Mouse (Mus musculus): ENCODE results near the gene Magi1. TPM values are rescaled to one million over a fixed set of nuclear protein-coding genes. Genes with fewer than 3 reads are reported as not detected.

The Magi1 gene
- polyA plus RNA-seq, 1 experiment = 3.4 TPM

- Histone ChIP-seq H3K36me3 (ENCODE audit: control insufficient read depth, insufficient read depth) (no peaks in the 10 kb centered on the region), H3K79me2 (ENCODE audit: control insufficient read depth, insufficient read depth) (no peaks in the 10 kb centered on the region), H3ac (ENCODE audit: control insufficient read depth, insufficient read length) (no peak overlapping the region), H3K27me3 (ENCODE audit: control insufficient read depth, insufficient read depth, insufficient read length) (no peaks in the 10 kb centered on the region), H3K4me3 (no peak overlapping the region), H3K4me2 (ENCODE audit: low read depth) (no peak overlapping the region)
- TF ChIP-seq POLR2A (IDR thresholded peaks at IDR 0.05; ENCODE audit: insufficient read length, low read depth) (no peak), POLR2AphosphoS2 (IDR thresholded peaks at IDR 0.05; ENCODE audit: insufficient read length, low read depth) (no peak), CEBPB (IDR thresholded peaks at IDR 0.05; ENCODE audit: insufficient read depth, poor library complexity, severe bottlenecking) (no peak), USF1 (IDR thresholded peaks at IDR 0.05; ENCODE audit: low read depth) (no peak), TCF3 (IDR thresholded peaks at IDR 0.05; ENCODE audit: insufficient read length, low read depth) (no peak), REST (IDR thresholded peaks at IDR 0.05; ENCODE audit: insufficient read depth, insufficient read length) (no peak), MYOD1 (IDR thresholded peaks at IDR 0.05; ENCODE audit: control insufficient read depth in 1 of 3, insufficient read length in 2 of 3, low read depth in 2 of 3) (no peak), E2F4 (IDR thresholded peaks at IDR 0.05; ENCODE audit: insufficient read depth) (no peak), TCF12 (IDR thresholded peaks at IDR 0.05; ENCODE audit: insufficient read depth, poor library complexity, severe bottlenecking) (no peak)
These were observed 439.1 kb downstream of the Magi1 start for GRCm38 (mm10) chr6:93844576-93844975.

- Histone ChIP-seq H3K27me3 (ENCODE audit: control insufficient read depth, insufficient read depth, insufficient read length) (no peaks in the 10 kb centered on the region), H3K4me2 (ENCODE audit: low read depth) (no peak overlapping the region), H3ac (ENCODE audit: control insufficient read depth, insufficient read length) (no peak overlapping the region), H3K36me3 (ENCODE audit: control insufficient read depth, insufficient read depth) (no peaks in the 10 kb centered on the region), H3K4me3 (no peak overlapping the region), H3K79me2 (ENCODE audit: control insufficient read depth, insufficient read depth) (no peaks in the 10 kb centered on the region)
- TF ChIP-seq TCF12 (IDR thresholded peaks at IDR 0.05; ENCODE audit: insufficient read depth, poor library complexity, severe bottlenecking) = no peak
- TF ChIP-seq MAX (IDR thresholded peaks at IDR 0.05; ENCODE audit: low read depth) = no peak
- no peak for TF ChIP-seq POLR2A (IDR thresholded peaks at IDR 0.05; ENCODE audit: insufficient read length, low read depth)
- TF ChIP-seq CEBPB (IDR thresholded peaks at IDR 0.05; ENCODE audit: insufficient read depth, poor library complexity, severe bottlenecking) = no peak
- no peak for TF ChIP-seq TCF3 (IDR thresholded peaks at IDR 0.05; ENCODE audit: insufficient read length, low read depth)
- TF ChIP-seq MYOG (IDR thresholded peaks at IDR 0.05; ENCODE audit: control insufficient read depth in 1 of 3, insufficient read depth in 1 of 3, insufficient read length in 2 of 3, low read depth in 2 of 3) = no peak
- TF ChIP-seq E2F4 (IDR thresholded peaks at IDR 0.05; ENCODE audit: insufficient read depth) = no peak
- TF ChIP-seq MYOD1 (IDR thresholded peaks at IDR 0.05; ENCODE audit: control insufficient read depth in 1 of 3, insufficient read length in 2 of 3, low read depth in 2 of 3) = no peak
- TF ChIP-seq SRF (IDR thresholded peaks at IDR 0.05; ENCODE audit: control insufficient read depth, insufficient read length, low read depth) = no peak
- no peak for TF ChIP-seq USF1 (IDR thresholded peaks at IDR 0.05; ENCODE audit: low read depth)
- TF ChIP-seq POLR2AphosphoS2 (IDR thresholded peaks at IDR 0.05; ENCODE audit: insufficient read length, low read depth) = no peak
- no peak for TF ChIP-seq REST (IDR thresholded peaks at IDR 0.05; ENCODE audit: insufficient read depth, insufficient read length)
These were observed 445.3 kb downstream of the Magi1 start for GRCm38 (mm10) chr6:93838398-93838797.

- TF ChIP-seq MAX (IDR thresholded peaks at IDR 0.05; ENCODE audit: low read depth) (no peak), POLR2A (IDR thresholded peaks at IDR 0.05; ENCODE audit: insufficient read length, low read depth) (no peak), E2F4 (IDR thresholded peaks at IDR 0.05; ENCODE audit: insufficient read depth) (no peak), SRF (IDR thresholded peaks at IDR 0.05; ENCODE audit: control insufficient read depth, insufficient read length, low read depth) (no peak), TCF3 (IDR thresholded peaks at IDR 0.05; ENCODE audit: insufficient read length, low read depth) (no peak), MYOD1 (IDR thresholded peaks at IDR 0.05; ENCODE audit: control insufficient read depth in 1 of 3, insufficient read length in 2 of 3, low read depth in 2 of 3) (no peak), POLR2AphosphoS2 (IDR thresholded peaks at IDR 0.05; ENCODE audit: insufficient read length, low read depth) (no peak), TCF12 (IDR thresholded peaks at IDR 0.05; ENCODE audit: insufficient read depth, poor library complexity, severe bottlenecking) (no peak), REST (IDR thresholded peaks at IDR 0.05; ENCODE audit: insufficient read depth, insufficient read length) (no peak), USF1 (IDR thresholded peaks at IDR 0.05; ENCODE audit: low read depth) (no peak), MYOG (IDR thresholded peaks at IDR 0.05; ENCODE audit: control insufficient read depth in 1 of 3, insufficient read depth in 1 of 3, insufficient read length in 2 of 3, low read depth in 2 of 3) (no peak), CEBPB (IDR thresholded peaks at IDR 0.05; ENCODE audit: insufficient read depth, poor library complexity, severe bottlenecking) (no peak)
- Histone ChIP-seq H3ac (ENCODE audit: control insufficient read depth, insufficient read length) (no peak overlapping the region), H3K4me2 (ENCODE audit: low read depth) (no peak overlapping the region), H3K27me3 (ENCODE audit: control insufficient read depth, insufficient read depth, insufficient read length) (no peaks in the 10 kb centered on the region), H3K79me2 (ENCODE audit: control insufficient read depth, insufficient read depth) (no peaks in the 10 kb centered on the region), H3K4me3 (no peak overlapping the region), H3K36me3 (ENCODE audit: control insufficient read depth, insufficient read depth) (no peaks in the 10 kb centered on the region)
These were observed 447.1 kb downstream of the Magi1 start for GRCm38 (mm10) chr6:93836585-93836984.

- H3K4me3 ChIP-seq = no peak overlapping the region
These were observed 448.5 kb downstream of the Magi1 start for GRCm38 (mm10) chr6:93835211-93835610.

GRCm38 (mm10) chr6:93828262-93828661 lies 455.5 kb downstream of the Magi1 start:
- no peaks in the 10 kb centered on the region for H3K79me2 ChIP-seq (ENCODE audit: control insufficient read depth, insufficient read depth)
- H3K4me2 ChIP-seq (ENCODE audit: low read depth) = no peak overlapping the region
- H3K36me3 ChIP-seq (ENCODE audit: control insufficient read depth, insufficient read depth) = no peaks in the 10 kb centered on the region
- H3K27me3 ChIP-seq (ENCODE audit: control insufficient read depth, insufficient read depth, insufficient read length) = no peaks in the 10 kb centered on the region
- H3K4me3 ChIP-seq = no peak overlapping the region
- TF ChIP-seq TCF12 (IDR thresholded peaks at IDR 0.05; ENCODE audit: insufficient read depth, poor library complexity, severe bottlenecking) = no peak
- TF ChIP-seq MYOD1 (IDR thresholded peaks at IDR 0.05; ENCODE audit: control insufficient read depth in 1 of 3, insufficient read length in 2 of 3, low read depth in 2 of 3) = no peak
- TF ChIP-seq REST (IDR thresholded peaks at IDR 0.05; ENCODE audit: insufficient read depth, insufficient read length) = no peak
- no peak for TF ChIP-seq SRF (IDR thresholded peaks at IDR 0.05; ENCODE audit: control insufficient read depth, insufficient read length, low read depth)
- TF ChIP-seq E2F4 (IDR thresholded peaks at IDR 0.05; ENCODE audit: insufficient read depth) = no peak
- TF ChIP-seq USF1 (IDR thresholded peaks at IDR 0.05; ENCODE audit: low read depth) = no peak
- TF ChIP-seq MYOG (IDR thresholded peaks at IDR 0.05; ENCODE audit: control insufficient read depth in 1 of 3, insufficient read depth in 1 of 3, insufficient read length in 2 of 3, low read depth in 2 of 3) = no peak
- no peak for TF ChIP-seq POLR2A (IDR thresholded peaks at IDR 0.05; ENCODE audit: insufficient read length, low read depth)
- TF ChIP-seq CEBPB (IDR thresholded peaks at IDR 0.05; ENCODE audit: insufficient read depth, poor library complexity, severe bottlenecking) = no peak
- TF ChIP-seq MAX (IDR thresholded peaks at IDR 0.05; ENCODE audit: low read depth) = no peak
- no peak for TF ChIP-seq TCF3 (IDR thresholded peaks at IDR 0.05; ENCODE audit: insufficient read length, low read depth)
- TF ChIP-seq POLR2AphosphoS2 (IDR thresholded peaks at IDR 0.05; ENCODE audit: insufficient read length, low read depth) = no peak
- no peak overlapping the region for H3ac ChIP-seq (ENCODE audit: control insufficient read depth, insufficient read length)

More at GRCm38 (mm10) chr6:93835211-93835610, 448.5 kb downstream of the Magi1 start:
- Histone ChIP-seq H3K36me3 (ENCODE audit: control insufficient read depth, insufficient read depth) (no peaks in the 10 kb centered on the region), H3K27me3 (ENCODE audit: control insufficient read depth, insufficient read depth, insufficient read length) (no peaks in the 10 kb centered on the region), H3K79me2 (ENCODE audit: control insufficient read depth, insufficient read depth) (no peaks in the 10 kb centered on the region), H3K4me2 (ENCODE audit: low read depth) (no peak overlapping the region), H3ac (ENCODE audit: control insufficient read depth, insufficient read length) (no peak overlapping the region)
- TF ChIP-seq SRF (IDR thresholded peaks at IDR 0.05; ENCODE audit: control insufficient read depth, insufficient read length, low read depth) (no peak), POLR2AphosphoS2 (IDR thresholded peaks at IDR 0.05; ENCODE audit: insufficient read length, low read depth) (no peak), E2F4 (IDR thresholded peaks at IDR 0.05; ENCODE audit: insufficient read depth) (no peak), REST (IDR thresholded peaks at IDR 0.05; ENCODE audit: insufficient read depth, insufficient read length) (no peak)

Data from myocyte (in vitro differentiated cells).